Mouse (Mus musculus): ENCODE measurements around the gene Pnpla5. TPM values are rescaled to one million over a fixed set of nuclear protein-coding genes. Genes with fewer than 3 reads are reported as not detected.
A peak's percentile ranks its signal among the peaks of the same experiment; 100 is the strongest.

Gene Pnpla5
- polyA plus RNA-seq, 2 experiments = 0.02 TPM; not detected in 1

DNA sequence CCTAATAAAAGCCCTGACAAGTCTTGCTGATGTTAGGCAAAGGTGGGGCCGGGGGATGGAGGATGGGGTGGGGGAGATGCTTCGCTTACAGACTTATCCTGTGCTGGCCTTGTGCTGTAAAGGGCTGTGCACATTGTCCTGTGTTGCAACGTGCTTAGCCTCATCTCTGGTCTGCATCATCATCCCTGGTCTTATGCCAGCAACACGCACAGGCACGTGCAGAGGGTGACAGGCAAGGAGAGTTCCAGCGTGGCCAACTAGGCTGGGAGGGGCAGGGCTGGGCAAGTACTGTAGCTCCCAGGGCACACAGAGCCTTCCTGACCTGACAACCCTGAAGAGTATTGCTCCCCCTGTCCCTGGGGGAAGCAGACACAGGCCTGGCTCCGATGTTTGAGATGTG lies 1.9 kb downstream of the Pnpla5 start:
- no peaks in the 10 kb centered on the region for H3K4me1 ChIP-seq (replicated peaks; ENCODE audit: control insufficient read depth in 2 of 2, insufficient read depth in 2 of 2, low read length in 1 of 2)
- no peak overlapping the region for H3K9ac ChIP-seq (replicated peaks)
- ATAC-seq (ENCODE audit: insufficient read depth) (no peak), DNase-seq (ENCODE audit: low read depth in 3 of 3, low spot score in 3 of 3) (no peak)
- no peaks in the 10 kb centered on the region for H3K36me3 ChIP-seq (replicated peaks; ENCODE audit: control insufficient read depth, insufficient read depth, low read depth)
- no peak for TF ChIP-seq CTCF (IDR thresholded peaks at IDR 0.05; ENCODE audit: low read depth)
- TF ChIP-seq EP300 (IDR thresholded peaks at IDR 0.05; ENCODE audit: low read depth) = no peak
- H3K27ac ChIP-seq = no peak overlapping the region
- no peak overlapping the region for H3K4me3 ChIP-seq (ENCODE audit: insufficient read depth in 1 of 2, low read depth in 2 of 2, low read length in 2 of 2)
- H3K9me3 ChIP-seq (ENCODE audit: control insufficient read depth, low read length) = no peaks in the 10 kb centered on the region
- no peaks in the 10 kb centered on the region for H3K27me3 ChIP-seq (ENCODE audit: control insufficient read depth, insufficient read depth, low read length)
- 55% methylated on average over 7 of the region's 7 CpGs for WGBS (ENCODE audit: insufficient replicate concordance)
- no peak overlapping the region for H3K4me2 ChIP-seq (ENCODE audit: low read depth)

DNA sequence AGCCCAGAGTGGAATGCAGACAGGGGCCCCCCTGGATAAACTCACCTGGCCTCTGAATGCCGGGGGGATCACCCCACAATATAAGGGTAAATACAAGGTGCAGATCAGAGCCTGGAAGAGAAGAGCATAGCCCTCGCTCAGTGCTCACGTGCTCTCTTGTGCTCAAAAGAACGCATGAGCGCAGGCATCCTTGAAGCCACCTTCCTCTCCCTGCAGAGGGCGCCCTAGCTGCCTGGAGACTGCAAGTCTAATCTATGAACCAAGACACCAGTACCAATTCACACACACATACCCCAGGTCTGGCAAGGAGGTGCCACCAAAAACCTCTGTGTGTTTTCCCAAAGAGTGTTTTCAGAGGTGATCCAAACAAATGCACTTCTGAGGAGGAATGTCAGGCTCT lies 2.4 kb downstream of the Pnpla5 start:
- WGBS (ENCODE audit: insufficient replicate concordance) = 31% methylated on average over 6 of the region's 6 CpGs
- H3K4me3 ChIP-seq (ENCODE audit: insufficient read depth in 1 of 2, low read depth in 2 of 2, low read length in 2 of 2) = no peak overlapping the region
- no peak overlapping the region for H3K27ac ChIP-seq
- no peaks in the 10 kb centered on the region for H3K36me3 ChIP-seq (replicated peaks; ENCODE audit: control insufficient read depth, insufficient read depth, low read depth)
- TF ChIP-seq CTCF (IDR thresholded peaks at IDR 0.05; ENCODE audit: low read depth) (peak; percentile 61), EP300 (IDR thresholded peaks at IDR 0.05; ENCODE audit: low read depth) (no peak)
- no peak overlapping the region for H3K4me2 ChIP-seq (ENCODE audit: low read depth)
- H3K27me3 ChIP-seq (ENCODE audit: control insufficient read depth, insufficient read depth, low read length) = no peaks in the 10 kb centered on the region
- no peaks in the 10 kb centered on the region for H3K9me3 ChIP-seq (ENCODE audit: control insufficient read depth, low read length)
- no peaks in the 10 kb centered on the region for H3K4me1 ChIP-seq (replicated peaks; ENCODE audit: control insufficient read depth in 2 of 2, insufficient read depth in 2 of 2, low read length in 1 of 2)
- no peak for DNase-seq (ENCODE audit: low read depth in 3 of 3, low spot score in 3 of 3)
- no peak overlapping the region for H3K9ac ChIP-seq (replicated peaks)
- no peak for ATAC-seq (ENCODE audit: insufficient read depth)

DNA sequence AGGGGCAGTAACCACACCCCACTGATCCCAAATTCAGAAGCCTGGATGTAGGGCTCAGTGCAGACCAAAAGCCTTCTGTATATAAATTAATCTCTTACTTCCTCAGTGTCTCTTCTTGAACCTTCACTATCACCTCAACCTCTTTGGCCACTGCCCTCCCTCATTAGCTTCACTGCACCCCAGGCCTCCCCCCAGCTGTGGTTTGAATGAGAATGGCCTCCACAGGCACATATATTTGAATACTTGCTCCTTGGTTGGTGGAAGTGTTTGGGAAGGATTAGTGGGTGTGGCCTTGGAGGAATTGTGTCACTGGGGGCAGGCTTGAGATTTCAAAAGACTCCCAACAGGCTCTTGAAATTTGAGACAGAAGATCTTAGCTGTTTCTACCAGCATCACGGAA lies 6.5 kb downstream of the Pnpla5 start:
- 50% methylated on average over 1 of the region's 1 CpGs for WGBS (ENCODE audit: insufficient replicate concordance)
- ATAC-seq (ENCODE audit: insufficient read depth) = no peak
- H3K27ac ChIP-seq = no peak overlapping the region

DNA sequence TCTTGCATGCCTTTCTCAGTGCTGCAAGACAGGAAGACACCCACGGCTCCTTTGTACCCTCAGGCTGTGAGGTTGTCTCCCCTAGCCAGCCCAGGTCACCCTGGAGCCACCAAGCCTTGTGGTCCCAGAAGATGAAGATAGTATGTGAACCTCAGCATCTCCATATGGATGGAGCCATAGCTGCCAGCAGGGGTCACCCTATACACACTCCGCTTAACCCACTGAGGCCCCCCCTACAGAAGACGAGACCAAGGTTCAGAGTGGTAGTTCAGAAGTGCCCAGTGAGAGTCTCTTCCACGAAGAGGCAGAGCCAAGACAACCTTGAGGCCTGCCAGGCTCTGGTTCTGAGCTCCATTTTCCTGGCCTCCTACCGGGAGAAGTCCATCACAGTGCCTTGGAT lies 7.2 kb downstream of the Pnpla5 start:
- H3K4me1 ChIP-seq (replicated peaks; ENCODE audit: control insufficient read depth in 2 of 2, insufficient read depth in 2 of 2, low read length in 1 of 2) = no peaks in the 10 kb centered on the region
- H3K27me3 ChIP-seq (ENCODE audit: control insufficient read depth, insufficient read depth, low read length) = no peaks in the 10 kb centered on the region
- DNase-seq (ENCODE audit: low read depth in 3 of 3, low spot score in 3 of 3) (no peak), ATAC-seq (ENCODE audit: insufficient read depth) (no peak)
- no peak overlapping the region for H3K4me3 ChIP-seq (ENCODE audit: insufficient read depth in 1 of 2, low read depth in 2 of 2, low read length in 2 of 2)
- H3K36me3 ChIP-seq (replicated peaks; ENCODE audit: control insufficient read depth, insufficient read depth, low read depth) = no peaks in the 10 kb centered on the region
- H3K4me2 ChIP-seq (ENCODE audit: low read depth) = no peak overlapping the region
- no peak overlapping the region for H3K9ac ChIP-seq (replicated peaks)
- no peak overlapping the region for H3K27ac ChIP-seq
- H3K9me3 ChIP-seq (ENCODE audit: control insufficient read depth, low read length) = no peaks in the 10 kb centered on the region
- WGBS (ENCODE audit: insufficient replicate concordance) = 32% methylated on average over 5 of the region's 5 CpGs
- TF ChIP-seq EP300 (IDR thresholded peaks at IDR 0.05; ENCODE audit: low read depth) = no peak
- peak; percentile 46 for TF ChIP-seq CTCF (IDR thresholded peaks at IDR 0.05; ENCODE audit: low read depth)

More for the DNA sequence above, 6.5 kb downstream of the Pnpla5 start:
- no peak overlapping the region for H3K9ac ChIP-seq (replicated peaks)
- DNase-seq (ENCODE audit: low read depth in 3 of 3, low spot score in 3 of 3) = no peak
- no peak overlapping the region for H3K4me2 ChIP-seq (ENCODE audit: low read depth)
- TF ChIP-seq CTCF (IDR thresholded peaks at IDR 0.05; ENCODE audit: low read depth) = no peak
- TF ChIP-seq EP300 (IDR thresholded peaks at IDR 0.05; ENCODE audit: low read depth) = no peak
- H3K9me3 ChIP-seq (ENCODE audit: control insufficient read depth, low read length) = no peaks in the 10 kb centered on the region
- no peaks in the 10 kb centered on the region for H3K4me1 ChIP-seq (replicated peaks; ENCODE audit: control insufficient read depth in 2 of 2, insufficient read depth in 2 of 2, low read length in 1 of 2)
- no peaks in the 10 kb centered on the region for H3K27me3 ChIP-seq (ENCODE audit: control insufficient read depth, insufficient read depth, low read length)
- H3K36me3 ChIP-seq (replicated peaks; ENCODE audit: control insufficient read depth, insufficient read depth, low read depth) = no peaks in the 10 kb centered on the region
- no peak overlapping the region for H3K4me3 ChIP-seq (ENCODE audit: insufficient read depth in 1 of 2, low read depth in 2 of 2, low read length in 2 of 2)

DNA sequence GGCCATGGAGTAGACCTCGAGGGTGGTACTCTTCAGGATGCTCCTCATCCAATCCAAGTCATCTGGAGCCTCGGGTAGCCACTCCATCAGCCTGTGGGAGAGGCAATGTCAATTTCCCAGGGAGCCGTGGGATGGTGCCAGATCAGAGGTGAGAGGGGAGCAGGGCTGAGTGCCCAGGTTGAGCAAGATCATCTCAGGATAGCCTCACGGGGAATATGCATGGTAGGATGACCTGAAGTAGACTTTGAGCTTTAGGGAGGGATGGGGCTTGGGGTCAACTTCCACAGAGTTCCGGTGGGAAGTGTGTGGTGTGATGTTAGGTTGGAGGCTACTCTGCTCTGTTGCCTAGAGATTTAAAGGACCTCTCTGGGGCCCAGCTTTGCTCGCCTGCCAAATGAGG lies 9.1 kb downstream of the Pnpla5 start:
- 40% methylated on average over 6 of the region's 6 CpGs for WGBS (ENCODE audit: insufficient replicate concordance)
- no peak overlapping the region for H3K9ac ChIP-seq (replicated peaks)
- H3K4me3 ChIP-seq (ENCODE audit: insufficient read depth in 1 of 2, low read depth in 2 of 2, low read length in 2 of 2) = no peak overlapping the region
- H3K4me2 ChIP-seq (ENCODE audit: low read depth) = no peak overlapping the region
- no peak overlapping the region for H3K27ac ChIP-seq
- no peaks in the 10 kb centered on the region for H3K27me3 ChIP-seq (ENCODE audit: control insufficient read depth, insufficient read depth, low read length)
- TF ChIP-seq CTCF (IDR thresholded peaks at IDR 0.05; ENCODE audit: low read depth) (no peak), EP300 (IDR thresholded peaks at IDR 0.05; ENCODE audit: low read depth) (no peak)
- no peaks in the 10 kb centered on the region for H3K4me1 ChIP-seq (replicated peaks; ENCODE audit: control insufficient read depth in 2 of 2, insufficient read depth in 2 of 2, low read length in 1 of 2)
- H3K9me3 ChIP-seq (ENCODE audit: control insufficient read depth, low read length) = no peaks in the 10 kb centered on the region
- H3K36me3 ChIP-seq (replicated peaks; ENCODE audit: control insufficient read depth, insufficient read depth, low read depth) = no peaks in the 10 kb centered on the region
- no peak for DNase-seq (ENCODE audit: low read depth in 3 of 3, low spot score in 3 of 3)
- ATAC-seq (ENCODE audit: insufficient read depth) = no peak
